Mouse (Mus musculus) left cerebral cortex, adult 6 months (tissue): ENCODE data around the gene Rad51b. TPM values are rescaled to one million over a fixed set of nuclear protein-coding genes. Genes with fewer than 3 reads are reported as not detected.

Experiments
- long read RNA-seq, 2 experiments: library from polyadenylated mRNA; unstranded; transcript quantifications; one replicate each; pipeline ENCODE4 v2.0.0; 2019 to 2020
- polyA plus RNA-seq: library from polyadenylated mRNA; unstranded; fragments of <200 nt; fragmentation: Nextera tagmentation; gene quantifications from 2 replicates; pipeline ENCODE4 v1.2.3, GENCODE M21; 2021

The Rad51b gene
- polyA plus RNA-seq: 0.21 and 0.24 TPM in 2 replicates
- long read RNA-seq, experiment 1: 0 reads
- long read RNA-seq, experiment 2: 0 reads

GRCm38 (mm10) chr12:79297121-79297576 lies at the start of gene Rad51b:
Rad51b (plus strand) TSS chr12:79297282.

GRCm38 (mm10) chr12:79296126-79296816 lies 811 bp upstream of the Rad51b start, which contains the start of gene Zfyve26:
Zfyve26 (minus strand) TSS chr12:79296304.

Other genes starting within 250 kb of the Rad51b start
- gene Pigh, start 207.6 kb upstream of the Rad51b start, polyA plus RNA-seq: 8.1 and 10.5 TPM in 2 replicates
- gene Arg2, start 166.5 kb upstream of the Rad51b start, polyA plus RNA-seq: 3.7 and 5.1 TPM in 2 replicates
- gene Vti1b, start 124.6 kb upstream of the Rad51b start, polyA plus RNA-seq: 402 and 436 TPM in 2 replicates
- 8.7 and 11.5 TPM in 2 replicates for gene Rdh11, start 105.0 kb upstream of the Rad51b start, polyA plus RNA-seq
- gene Rdh12, start 88.4 kb upstream of the Rad51b start, polyA plus RNA-seq: 1.4 and 2.0 TPM in 2 replicates
- gene Zfyve26, start 978 bp upstream of the Rad51b start, polyA plus RNA-seq: 3.0 and 3.4 TPM in 2 replicates